Mouse (Mus musculus) midbrain, embryonic 15.5 days (tissue): ENCODE data around the gene Ect2l. TPM values are rescaled to one million over a fixed set of nuclear protein-coding genes. Genes with fewer than 3 reads are reported as not detected.
A peak's percentile ranks its signal among the peaks of the same experiment; 100 is the strongest.
"Not testable (repeated sequence)": the region's sequence is repeated elsewhere in the genome, so short reads cannot be mapped to it uniquely, and the experiment has no call there.

Source experiments
- ATAC-seq: fragments of 200-750 bp; cut with Nextera tagmentation; replicated peaks from 2 replicates; pipeline ENCODE4 v1.8.0; 2017; ENCODE audit warnings: moderate TSS enrichment
- H3K27ac ChIP-seq: fragments of 300-500 bp; sonication (generic); 2 replicates; pipeline ENCODE4 v1.5.1; 2015; ENCODE audit warnings: mild to moderate bottlenecking, inconsistent platforms
- H3K27me3 ChIP-seq: fragments of 300-500 bp; sonication (generic); replicated peaks from 2 replicates; pipeline ENCODE4 v1.6.1; 2015; ENCODE audit warnings: inconsistent platforms
- H3K36me3 ChIP-seq: fragments of 300-500 bp; sonication (generic); replicated peaks from 2 replicates; pipeline ENCODE4 v1.6.1; 2015; ENCODE audit warnings: inconsistent platforms
- H3K4me1 ChIP-seq: fragments of 300-500 bp; sonication (generic); 2 replicates; pipeline ENCODE4 v1.6.1; 2015; ENCODE audit warnings: inconsistent platforms
- H3K4me2 ChIP-seq: fragments of 300-500 bp; sonication (generic); 2 replicates; pipeline ENCODE4 v1.6.1; 2015; ENCODE audit warnings: inconsistent platforms, mild to moderate bottlenecking, moderate library complexity
- H3K4me3 ChIP-seq: fragments of 300-500 bp; sonication (generic); 2 replicates; pipeline ENCODE4 v1.5.1; 2015; ENCODE audit warnings: mild to moderate bottlenecking, inconsistent platforms
- H3K9ac ChIP-seq: fragments of 300-500 bp; sonication (generic); 2 replicates; pipeline ENCODE4 v1.6.1; 2015; ENCODE audit warnings: mild to moderate bottlenecking, inconsistent platforms
- H3K9me3 ChIP-seq: fragments of 300-500 bp; sonication (generic); 2 replicates; pipeline ENCODE4 v1.6.1; 2016; ENCODE audit warnings: inconsistent platforms
- WGBS: fragments of 180-500 bp; shearing (Covaris S2); methylation state at CpG from one replicate; pipeline ENCODE4 v1.1.7; 2015; ENCODE audit warnings: mixed read lengths; 5-methylcytosine and 5-hydroxymethylcytosine counted together
- polyA plus RNA-seq: library from polyadenylated mRNA; unstranded; fragments of >200 nt; fragmentation: Nextera tagmentation; extraction: Ambion mirVana; gene quantifications from 2 replicates; pipeline ENCODE4 v1.2.1, GENCODE M21; 2015

The Ect2l gene
- polyA plus RNA-seq, 1 experiment from 2014 or later, result not detected

GRCm38 (mm10) chr10:18182246-18182645, 28.4 kb downstream of the Ect2l start:
- Histone ChIP-seq H3K9ac (no peak overlapping the region), H3K4me3 (no peak overlapping the region), H3K36me3 (no peaks in the 10 kb centered on the region), H3K4me2 (no peak overlapping the region), H3K27ac (no peak overlapping the region), H3K4me1 (no peaks in the 10 kb centered on the region), H3K9me3 (no peaks in the 10 kb centered on the region), H3K27me3 (no peaks in the 10 kb centered on the region)
- WGBS, result 74% methylated on average over 5 of the region's 5 CpGs
- no peak for ATAC-seq

GRCm38 (mm10) chr10:18177304-18177703, 33.4 kb downstream of the Ect2l start:
- Histone ChIP-seq H3K27me3 (no peaks in the 10 kb centered on the region), H3K27ac (no peak overlapping the region), H3K4me2 (no peak overlapping the region), H3K4me1 (no peaks in the 10 kb centered on the region), H3K9me3 (no peaks in the 10 kb centered on the region), H3K9ac (no peak overlapping the region), H3K36me3 (no peaks in the 10 kb centered on the region), H3K4me3 (no peak overlapping the region)
- ATAC-seq, result no peak
- WGBS, result 69% methylated on average over 2 of the region's 2 CpGs

GRCm38 (mm10) chr10:18176722-18177121, 34.0 kb downstream of the Ect2l start:
- H3K36me3 ChIP-seq, result no peaks in the 10 kb centered on the region
- H3K27ac ChIP-seq, result no peak overlapping the region
- H3K4me1 ChIP-seq, result no peaks in the 10 kb centered on the region
- H3K27me3 ChIP-seq, result no peaks in the 10 kb centered on the region
- H3K4me2 ChIP-seq, result no peak overlapping the region
- no peak overlapping the region for H3K4me3 ChIP-seq
- 90% methylated on average over 7 of the region's 7 CpGs for WGBS
- no peaks in the 10 kb centered on the region for H3K9me3 ChIP-seq
- no peak overlapping the region for H3K9ac ChIP-seq
- no peak for ATAC-seq

GRCm38 (mm10) chr10:18175087-18175486, 35.6 kb downstream of the Ect2l start:
- Histone ChIP-seq H3K9me3 (no peaks in the 10 kb centered on the region), H3K27me3 (no peaks in the 10 kb centered on the region), H3K4me3 (no peak overlapping the region), H3K4me2 (no peak overlapping the region), H3K27ac (no peak overlapping the region), H3K9ac (no peak overlapping the region), H3K4me1 (no peaks in the 10 kb centered on the region), H3K36me3 (no peaks in the 10 kb centered on the region)
- no peak for ATAC-seq
- 89% methylated on average over 6 of the region's 6 CpGs for WGBS

- no peaks in the 10 kb centered on the region for H3K9me3 ChIP-seq
- no peak overlapping the region for H3K4me2 ChIP-seq
- H3K36me3 ChIP-seq, result no peaks in the 10 kb centered on the region
- H3K27ac ChIP-seq, result no peak overlapping the region
- ATAC-seq, result no peak
- no peaks in the 10 kb centered on the region for H3K4me1 ChIP-seq
- H3K9ac ChIP-seq, result no peak overlapping the region
- no peaks in the 10 kb centered on the region for H3K27me3 ChIP-seq
- 83% methylated on average over 7 of the region's 7 CpGs for WGBS
- no peak overlapping the region for H3K4me3 ChIP-seq
These were observed 48.2 kb downstream of the Ect2l start for GRCm38 (mm10) chr10:18162435-18162971.

GRCm38 (mm10) chr10:18147224-18147623, 63.5 kb downstream of the Ect2l start:
- Histone ChIP-seq H3K4me2 (no peak overlapping the region), H3K27ac (no peak overlapping the region), H3K4me3 (no peak overlapping the region), H3K9me3 (no peaks in the 10 kb centered on the region), H3K9ac (no peak overlapping the region), H3K36me3 (no peaks in the 10 kb centered on the region), H3K27me3 (no peaks in the 10 kb centered on the region), H3K4me1 (no peaks in the 10 kb centered on the region)
- WGBS, result 74% methylated on average over 3 of the region's 3 CpGs
- no peak for ATAC-seq

- no peak overlapping the region for H3K27ac ChIP-seq
- ATAC-seq, result no peak
- H3K36me3 ChIP-seq, result no peaks in the 10 kb centered on the region
- no peaks in the 10 kb centered on the region for H3K9me3 ChIP-seq
- no peak overlapping the region for H3K9ac ChIP-seq
- no peak overlapping the region for H3K4me2 ChIP-seq
- no peaks in the 10 kb centered on the region for H3K4me1 ChIP-seq
- no peaks in the 10 kb centered on the region for H3K27me3 ChIP-seq
- no peak overlapping the region for H3K4me3 ChIP-seq
- 90% methylated on average over 6 of the region's 6 CpGs for WGBS
These were observed 68.5 kb downstream of the Ect2l start for GRCm38 (mm10) chr10:18142231-18142630.

GRCm38 (mm10) chr10:18141389-18141788, 69.3 kb downstream of the Ect2l start:
- Histone ChIP-seq H3K9ac (no peak overlapping the region), H3K9me3 (no peaks in the 10 kb centered on the region), H3K4me3 (no peak overlapping the region), H3K36me3 (no peaks in the 10 kb centered on the region), H3K4me1 (no peaks in the 10 kb centered on the region), H3K27me3 (no peaks in the 10 kb centered on the region), H3K27ac (no peak overlapping the region), H3K4me2 (no peak overlapping the region)
- ATAC-seq, result no peak
- WGBS, result 70% methylated on average over 2 of the region's 2 CpGs

GRCm38 (mm10) chr10:18139615-18140014, 71.1 kb downstream of the Ect2l start:
- peak; percentile 76; the same call in 1 of the 2 replicates for ATAC-seq
- Histone ChIP-seq H3K9me3 (no peaks in the 10 kb centered on the region), H3K4me3 (peak overlapping the region; percentile 24), H3K27ac (no peak overlapping the region), H3K9ac (no peak overlapping the region), H3K4me1 (no peaks in the 10 kb centered on the region), H3K27me3 (no peaks in the 10 kb centered on the region), H3K36me3 (no peaks in the 10 kb centered on the region), H3K4me2 (peak overlapping the region; percentile 36)
- 80% methylated on average over 5 of the region's 5 CpGs for WGBS

- not testable (repeated sequence) for H3K9me3 ChIP-seq, H3K27ac ChIP-seq, H3K4me1 ChIP-seq, H3K36me3 ChIP-seq, H3K9ac ChIP-seq, H3K27me3 ChIP-seq
- Histone ChIP-seq H3K4me2 (peak overlapping the region; percentile 36), H3K4me3 (peak overlapping the region; percentile 24)
- 70% methylated on average over 14 of the region's 26 CpGs for WGBS
- peak; percentile 86 for ATAC-seq
These were observed 71.7 kb downstream of the Ect2l start for GRCm38 (mm10) chr10:18138853-18139503.

GRCm38 (mm10) chr10:18131666-18132650, 78.7 kb downstream of the Ect2l start:
- Histone ChIP-seq H3K27ac (no peak overlapping the region), H3K4me1 (no peaks in the 10 kb centered on the region), H3K27me3 (no peaks in the 10 kb centered on the region), H3K4me3 (no peak overlapping the region), H3K9ac (no peak overlapping the region), H3K36me3 (0 out of 2 replicates have a peak, but pooled peaks cover 2% of the 10 kb centered on the region), H3K9me3 (no peaks in the 10 kb centered on the region), H3K4me2 (no peak overlapping the region)
- 88% methylated on average over 10 of the region's 10 CpGs for WGBS
- ATAC-seq, result no peak

- no peaks in the 10 kb centered on the region for H3K9me3 ChIP-seq
- H3K27me3 ChIP-seq, result no peaks in the 10 kb centered on the region
- no peak overlapping the region for H3K9ac ChIP-seq
- H3K4me3 ChIP-seq, result no peak overlapping the region
- no peaks in the 10 kb centered on the region for H3K4me1 ChIP-seq
- ATAC-seq, result no peak
- WGBS, result 96% methylated on average over 5 of the region's 5 CpGs
- H3K36me3 ChIP-seq, result peaks cover 7% of the 10 kb centered on the region; the same call in 1 of the 2 replicates
- H3K4me2 ChIP-seq, result no peak overlapping the region
- no peak overlapping the region for H3K27ac ChIP-seq
These were observed 80.4 kb downstream of the Ect2l start for GRCm38 (mm10) chr10:18130276-18130675.
